Mouse (Mus musculus) heart, postnatal 25 days (tissue): Measurements from ENCODE around the gene Mei1. TPM values are rescaled to one million over a fixed set of nuclear protein-coding genes. Genes with fewer than 3 reads are reported as not detected.
A peak's percentile ranks its signal among the peaks of the same experiment; 100 is the strongest.

Source experiments
- DNase-seq: peaks from one replicate; pipeline ENCODE4 v3.0.0; 2022; ENCODE audit warnings: low spot score
- intact Hi-C: fragments of 180-260 bp; cut with DNase I; formaldehyde crosslinking; loops from one replicate; pipeline ENCODE4 v1.15.1; 2025
- total RNA-seq, 2 experiments: library from RNA; stranded (reverse); gene quantifications; 2 replicates each; pipeline ENCODE4 v1.2.3; 2021

Mei1 gene
- total RNA-seq: not detected

DNA sequence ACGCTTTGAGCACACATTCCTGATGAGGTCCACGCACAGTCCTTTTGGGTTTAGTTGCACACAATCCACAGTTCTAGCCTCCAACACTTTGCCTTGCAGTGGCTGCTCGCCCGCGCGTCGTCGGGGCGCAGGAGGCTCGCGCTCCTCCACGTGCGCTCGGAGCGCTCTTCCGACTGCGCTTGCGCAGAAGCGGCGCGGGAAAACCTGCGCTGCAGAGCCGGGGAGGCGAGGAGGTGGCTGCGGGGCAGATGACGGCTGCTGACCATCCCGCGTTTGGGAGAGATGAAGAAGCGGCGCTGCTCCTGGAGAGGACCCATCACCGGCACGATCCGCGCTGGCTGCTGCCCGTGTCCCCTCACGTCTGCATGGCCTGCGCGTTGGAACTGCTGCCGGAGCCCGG is at the start of gene Mei1:
Mei1 (plus strand) TSS at position 99 of the 400 bp plus-strand sequence.
- no peak for DNase-seq
- intact Hi-C loops: loop anchor here (5.0 kb wide), 1 partner anchor 37 kb away; no protein-coding TSS in a partner anchor

DNA sequence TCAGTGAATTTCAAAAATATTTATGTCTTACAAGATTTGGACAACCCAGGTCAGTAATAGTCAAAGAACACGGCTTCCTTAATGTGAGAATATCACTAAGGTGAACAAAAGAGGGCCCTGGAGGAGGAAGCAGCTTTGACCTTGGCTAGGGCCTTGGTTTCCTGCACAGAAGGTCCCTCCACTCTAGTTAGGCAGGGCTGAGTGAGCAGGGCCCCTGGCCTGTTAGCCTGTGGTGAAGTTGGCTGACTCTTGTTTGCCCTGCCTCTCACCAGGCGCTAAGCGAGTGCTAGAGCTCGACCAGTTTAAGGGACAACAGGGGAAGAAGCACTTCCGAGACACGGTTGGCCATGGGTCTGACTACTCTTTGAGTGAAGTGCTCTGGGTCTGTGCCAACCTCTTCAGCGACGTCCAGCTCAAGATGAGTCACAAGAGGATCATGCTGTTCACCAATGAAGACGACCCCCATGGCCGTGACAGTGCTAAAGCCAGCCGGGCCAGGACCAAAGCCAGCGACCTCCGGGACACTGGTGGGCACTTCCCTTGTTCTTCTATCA is 47.2 kb upstream of the Mei1 start:
- DNase-seq: no peak
- intact Hi-C loops: no loop called here

DNA sequence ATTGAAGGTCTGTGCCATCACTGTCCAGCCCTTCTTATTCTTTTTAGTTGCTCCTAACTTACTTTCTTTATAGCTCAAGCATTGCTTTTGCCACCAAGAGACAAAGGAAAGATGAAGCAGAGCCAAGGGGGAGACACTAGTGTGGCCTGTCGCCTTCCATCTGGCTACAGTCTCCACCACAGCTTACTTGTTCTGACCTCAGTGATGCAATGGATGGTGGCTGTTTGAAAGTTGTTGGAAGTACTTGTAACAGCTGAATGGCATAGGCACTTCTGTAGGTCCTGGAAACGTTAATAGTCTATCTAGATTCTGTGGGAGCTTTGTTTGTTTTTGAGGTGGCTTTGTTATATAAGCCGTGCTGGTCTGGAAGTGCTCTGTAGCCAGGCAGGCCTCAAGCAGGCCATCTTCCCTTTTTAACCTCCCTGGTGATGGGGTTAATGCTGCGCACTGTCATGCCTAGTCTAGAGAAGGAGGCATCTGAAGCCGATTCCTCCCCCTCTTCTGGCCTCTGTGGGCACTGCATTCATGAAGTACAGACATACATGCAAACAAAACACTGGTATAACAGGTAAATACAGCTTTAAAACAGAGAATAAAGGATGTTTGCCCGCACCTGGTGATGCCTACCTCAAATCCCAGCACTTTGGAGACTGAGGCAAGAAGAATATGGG is 45.7 kb upstream of the Mei1 start:
- no peak for DNase-seq
- intact Hi-C loops: no loop called here

DNA sequence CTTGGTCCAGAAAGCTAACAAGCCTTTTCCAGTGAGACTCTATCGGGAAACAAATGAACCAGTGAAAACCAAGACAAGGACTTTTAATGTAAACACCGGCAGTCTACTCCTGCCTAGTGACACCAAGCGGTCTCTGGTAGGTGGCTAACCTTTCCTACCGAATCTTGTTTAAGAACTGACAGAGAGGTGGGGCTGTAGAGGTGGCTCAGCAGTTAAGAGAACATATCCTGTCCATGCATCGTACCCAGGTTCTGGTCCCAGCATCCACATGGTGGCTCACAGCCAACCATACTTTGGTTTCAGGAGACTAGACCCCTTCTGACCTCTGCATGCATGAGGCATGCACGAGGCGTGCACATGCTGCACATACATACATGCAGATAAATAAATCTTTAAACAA is 42.5 kb upstream of the Mei1 start:
- DNase-seq: no peak
- intact Hi-C loops: no loop called here

DNA sequence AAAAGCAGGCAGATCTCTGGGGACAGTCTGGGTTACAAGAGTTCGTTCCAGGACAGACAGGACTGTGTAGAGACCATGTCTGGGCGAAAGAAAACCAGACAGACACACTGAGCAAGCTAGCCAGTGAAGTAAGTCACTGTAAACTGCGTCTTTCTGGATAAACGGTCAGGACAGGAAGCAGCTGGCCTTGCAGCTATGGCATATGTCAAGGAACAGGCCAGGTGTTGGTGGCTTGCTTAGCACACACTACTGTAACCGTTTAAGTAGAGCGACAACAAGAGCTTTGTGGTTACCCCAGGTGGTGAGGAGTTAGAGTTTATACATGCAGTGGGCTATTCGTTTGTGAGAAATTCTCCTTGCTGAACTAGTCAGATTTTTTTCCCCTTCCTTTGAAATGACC is 42.1 kb upstream of the Mei1 start:
- intact Hi-C loops: no loop called here
- DNase-seq: no peak

DNA sequence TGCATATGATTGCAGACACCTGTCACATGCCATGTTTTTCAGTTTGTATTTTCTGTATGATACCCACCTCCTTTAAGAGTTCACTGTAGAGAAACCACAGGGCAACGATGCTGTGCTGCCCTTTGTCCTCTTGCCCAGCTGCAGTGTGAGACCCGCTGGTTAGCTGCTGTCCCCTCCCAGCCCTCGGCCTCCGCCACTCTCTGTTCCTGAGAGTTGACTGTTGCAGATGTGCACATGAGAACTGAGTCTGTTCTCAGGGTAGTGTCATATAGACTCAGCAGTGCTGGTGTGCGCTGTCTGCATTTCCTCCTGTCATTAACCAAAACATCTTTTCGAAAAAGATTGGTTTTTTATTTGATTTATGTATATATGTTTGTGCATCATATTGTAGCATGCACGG is 37.4 kb upstream of the Mei1 start:
- no peak for DNase-seq
- intact Hi-C loops: no loop called here

DNA sequence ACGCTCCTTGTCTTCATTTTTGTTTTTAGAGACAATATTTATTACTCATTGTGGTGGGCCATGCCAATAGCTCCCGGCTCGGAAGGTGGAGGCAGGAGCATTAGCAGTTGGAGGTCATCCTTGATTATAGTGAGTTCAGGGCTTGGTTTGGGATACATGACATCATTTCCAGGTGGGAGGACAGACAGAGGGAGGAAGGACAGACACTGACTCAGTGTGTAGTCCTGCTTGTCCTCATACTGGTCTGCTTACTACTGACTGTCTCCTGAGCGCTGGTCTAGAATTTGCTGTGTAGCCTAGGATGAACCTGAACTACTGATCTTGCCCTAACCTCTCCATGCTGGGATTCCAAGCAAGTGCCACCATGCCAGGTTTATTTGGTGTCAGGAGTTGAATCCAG is 36.0 kb upstream of the Mei1 start, which contains the start of gene Desi1:
Desi1 (minus strand) TSS at position 101 of the 400 bp plus-strand sequence.
- intact Hi-C loops: no loop called here
- no peak for DNase-seq

DNA sequence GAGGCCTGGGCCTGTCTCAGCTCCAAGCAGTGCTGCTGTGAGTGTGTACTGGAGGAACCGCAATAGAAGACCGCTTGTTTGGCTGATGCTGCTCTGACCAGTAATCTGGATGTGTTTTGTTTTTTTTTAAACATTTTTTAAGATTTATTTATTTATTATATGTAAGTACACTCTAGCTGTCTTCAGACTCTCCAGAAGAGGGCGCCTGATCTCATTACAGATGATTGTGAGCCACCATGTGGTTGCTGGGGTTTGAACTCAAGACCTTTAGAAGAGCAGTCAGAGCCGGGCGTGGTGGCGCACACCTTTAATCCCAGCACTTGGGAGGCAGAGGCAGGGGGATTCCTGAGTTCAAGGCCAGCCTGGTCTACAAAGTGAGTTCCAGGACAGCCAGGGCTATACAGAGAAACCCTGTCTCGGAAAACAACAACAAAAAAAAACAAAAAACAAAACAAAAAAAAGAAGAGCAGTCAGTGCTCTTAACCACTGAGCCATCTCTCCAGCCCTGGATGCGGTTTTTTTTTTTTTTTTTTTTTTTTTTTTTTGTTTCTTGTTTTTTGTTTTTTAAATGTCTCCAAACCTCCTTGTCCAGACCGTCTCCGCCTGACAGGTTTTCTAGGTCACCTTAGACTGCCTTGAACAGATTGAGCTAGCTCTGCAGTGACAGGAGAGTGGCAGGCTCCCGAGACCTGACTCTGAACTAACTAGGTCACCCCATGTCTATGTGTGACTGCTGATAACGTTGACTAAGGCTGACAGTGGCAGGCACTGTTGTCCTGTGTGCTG is 33.7 kb upstream of the Mei1 start:
- DNase-seq: no peak
- intact Hi-C loops: no loop called here

DNA sequence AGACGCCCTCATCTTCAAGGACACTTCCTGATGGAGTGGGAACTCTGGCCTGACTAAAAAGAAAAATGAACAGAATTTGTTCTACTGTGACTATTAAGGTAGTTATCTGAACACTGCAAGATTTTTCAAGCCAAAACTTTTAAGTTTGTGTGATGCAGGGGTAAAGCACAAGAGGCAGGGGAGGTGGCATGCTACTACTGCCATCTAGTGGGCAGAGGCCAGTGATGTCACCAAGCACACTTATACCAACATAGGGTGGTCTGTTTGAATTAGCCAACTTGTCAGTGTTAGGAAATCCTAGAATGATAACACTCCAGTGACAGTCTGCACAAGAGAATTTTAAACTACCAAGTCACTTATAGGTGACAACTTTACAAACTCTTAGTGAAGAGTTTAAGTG is 29.1 kb upstream of the Mei1 start:
- intact Hi-C loops: loop anchor here (2.0 kb wide), 2 partner anchors 26 to 82 kb away; no protein-coding TSS in a partner anchor
- DNase-seq: no peak

DNA sequence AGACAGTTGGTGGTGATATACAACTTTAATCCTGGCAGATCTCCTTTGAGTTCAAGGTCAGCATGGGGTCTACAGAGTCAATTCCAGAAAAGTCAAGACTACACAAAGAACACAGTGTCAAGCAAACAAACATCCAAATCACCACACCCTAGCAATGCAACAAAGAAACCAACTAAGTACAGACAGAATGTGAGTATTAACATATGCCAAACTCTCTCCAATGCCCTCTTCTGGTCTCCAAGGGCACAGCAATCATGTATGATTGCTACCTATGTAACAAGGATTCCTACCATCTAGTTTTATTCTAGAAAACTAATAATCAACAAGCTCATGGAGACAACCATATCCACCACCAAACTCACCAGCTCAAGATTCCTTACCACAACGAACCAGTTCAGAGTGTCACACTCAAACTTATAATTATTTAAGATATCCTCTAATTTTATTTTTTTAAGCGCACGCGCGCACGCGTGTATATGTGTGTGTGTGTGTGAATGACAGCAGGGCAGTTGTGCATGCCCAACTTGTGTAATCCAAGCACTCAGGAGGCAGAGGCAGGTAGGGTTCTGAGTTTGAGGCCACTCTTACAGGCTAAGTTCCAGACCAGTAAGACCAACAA is 25.5 kb upstream of the Mei1 start:
- intact Hi-C loops: no loop called here
- no peak for DNase-seq

DNA sequence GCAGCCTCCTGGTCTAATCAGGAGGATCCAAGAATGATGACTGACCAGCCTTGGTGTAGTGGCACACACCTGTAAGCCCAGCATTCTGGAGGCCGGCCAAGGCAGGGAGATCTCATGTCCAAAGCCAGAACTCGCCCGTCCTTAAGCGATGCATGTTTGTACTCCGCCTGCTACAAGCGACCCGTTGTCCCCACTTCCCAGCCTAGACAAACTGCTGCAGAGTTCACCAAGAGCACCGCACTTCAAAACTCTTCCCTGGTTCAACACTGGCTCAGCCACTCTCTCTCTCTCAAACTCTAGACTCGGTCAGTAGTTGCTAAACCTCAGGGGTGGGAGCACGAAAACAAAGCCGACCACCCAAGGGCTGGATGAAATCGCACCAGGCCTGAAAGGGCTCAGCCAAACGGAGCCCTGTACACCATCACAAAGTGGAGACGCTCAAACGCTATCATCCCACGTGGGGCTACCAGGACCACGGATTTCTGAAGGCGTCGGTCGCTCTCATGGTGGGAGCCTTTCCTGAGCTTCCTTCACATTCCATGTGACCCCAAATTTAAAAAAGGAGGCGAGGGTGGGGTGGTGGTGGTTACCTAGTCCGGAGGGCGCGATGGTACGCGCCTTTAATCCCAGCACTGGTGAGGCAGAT is 23.4 kb upstream of the Mei1 start:
- DNase-seq: no peak
- intact Hi-C loops: no loop called here

DNA sequence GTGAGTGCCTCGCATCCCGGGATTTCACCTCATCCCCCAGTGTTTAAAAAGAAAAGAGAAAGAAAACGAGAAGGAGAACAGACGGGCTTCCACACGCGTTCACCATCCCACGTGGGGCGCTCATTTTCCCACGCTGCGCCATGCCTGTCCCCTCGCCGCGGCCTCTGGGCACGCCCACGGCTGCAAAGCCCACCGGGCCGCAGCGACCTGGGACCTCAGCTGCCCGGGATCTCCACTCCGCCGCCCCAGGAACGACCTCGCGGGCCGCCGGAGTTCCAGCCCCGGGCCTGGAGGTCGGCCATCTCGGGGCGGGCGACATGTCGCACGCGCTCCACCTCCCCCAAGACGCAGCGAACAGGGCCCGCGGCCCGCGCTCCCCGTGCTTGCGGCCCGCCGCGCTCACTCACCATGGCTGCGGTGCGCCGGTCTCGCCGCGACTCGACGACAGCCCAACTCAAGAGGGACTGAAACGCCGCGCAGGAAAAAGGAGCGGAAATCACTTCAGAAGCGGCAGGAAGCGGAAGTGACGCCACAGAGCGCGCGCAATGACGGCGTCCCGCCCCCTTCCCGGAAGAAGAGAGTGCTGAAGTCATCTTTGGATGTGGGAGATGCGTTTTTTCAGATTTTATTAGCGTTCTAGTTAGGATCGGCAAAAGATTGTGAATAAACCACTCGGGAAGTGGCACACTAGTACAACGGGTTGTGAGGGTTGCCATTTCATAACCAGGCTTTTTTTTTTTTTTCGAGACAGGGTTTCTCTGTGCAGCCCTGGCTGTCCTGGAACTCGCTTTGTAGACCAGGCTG is 22.5 kb upstream of the Mei1 start, which contains the start of gene Snu13:
Snu13 (minus strand) TSS at position 519 of the 804 bp plus-strand sequence.
- DNase-seq: peak; percentile 76
- intact Hi-C loops: no loop called here

DNA sequence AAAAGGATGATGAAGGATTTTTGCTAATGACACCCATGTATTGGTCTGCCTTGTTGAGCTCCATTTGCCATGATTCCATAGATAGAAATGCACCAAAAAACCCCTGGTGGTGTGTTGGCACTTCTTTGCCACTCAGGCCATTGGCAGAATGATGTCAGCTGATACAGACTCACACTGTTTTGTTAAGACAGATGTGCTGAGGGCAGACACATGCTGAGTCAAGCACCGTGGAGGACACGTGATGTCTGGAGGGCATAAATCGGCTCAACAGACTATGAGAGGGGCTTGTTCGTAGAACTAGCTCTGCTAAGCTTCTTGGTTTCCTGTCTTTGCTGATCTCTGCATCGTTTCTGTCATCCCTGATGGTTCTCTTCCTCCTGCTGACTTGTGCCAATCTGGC is 17.3 kb upstream of the Mei1 start:
- no peak for DNase-seq

DNA sequence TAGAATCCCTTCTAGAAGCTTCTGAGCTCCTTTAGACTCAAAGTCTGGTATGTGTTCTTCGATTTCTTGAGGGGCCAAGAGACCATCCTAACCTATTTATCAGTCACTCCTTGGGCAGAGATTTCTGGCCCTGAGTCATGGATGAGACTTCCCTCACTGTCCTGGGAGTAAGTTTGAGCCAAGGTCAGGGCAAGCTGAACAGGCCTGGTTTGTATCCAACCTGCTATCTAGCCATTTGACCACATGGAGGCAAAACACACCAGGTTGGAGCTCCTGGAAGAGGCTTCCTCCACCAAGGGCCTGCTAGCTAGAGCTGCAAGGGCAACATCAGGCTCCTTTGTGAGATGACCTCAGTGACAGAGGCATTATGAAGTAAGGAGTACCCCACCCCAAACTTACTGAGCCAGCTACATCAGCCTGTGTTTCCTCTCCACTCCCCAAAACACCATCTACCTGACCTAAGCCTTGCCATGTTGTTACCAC is 11.0 kb upstream of the Mei1 start, which contains the start of gene 4930407I10Rik:
4930407I10Rik (plus strand) TSS at position 433 of the 483 bp plus-strand sequence.
- DNase-seq: no peak
- intact Hi-C loops: no loop called here

More for the DNA sequence above, 17.3 kb upstream of the Mei1 start:
- intact Hi-C loops: loop anchor here (5.0 kb wide), 1 partner anchor 75 kb away; the partner anchor contains the start of gene Ccdc134

DNA sequence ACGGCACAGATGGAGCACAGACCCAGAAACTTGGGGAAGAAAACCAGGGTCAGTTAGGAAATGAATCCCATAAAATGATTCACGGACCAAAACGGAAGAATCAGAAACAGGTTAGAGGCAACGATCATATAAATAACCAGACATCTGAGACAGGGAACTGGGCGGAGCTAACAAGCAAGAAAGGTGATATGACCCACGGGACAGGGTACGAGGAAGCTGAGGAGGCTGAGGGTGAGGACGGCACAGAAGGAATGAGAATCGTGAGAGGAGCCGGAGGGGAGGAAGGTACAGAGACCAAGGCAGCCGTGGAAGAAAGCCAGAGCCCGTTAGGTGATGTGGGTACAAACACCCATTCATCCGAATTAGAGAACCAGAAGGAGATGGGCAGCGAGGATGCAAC is 5.9 kb upstream of the Mei1 start:
- intact Hi-C loops: no loop called here
- no peak for DNase-seq

DNA sequence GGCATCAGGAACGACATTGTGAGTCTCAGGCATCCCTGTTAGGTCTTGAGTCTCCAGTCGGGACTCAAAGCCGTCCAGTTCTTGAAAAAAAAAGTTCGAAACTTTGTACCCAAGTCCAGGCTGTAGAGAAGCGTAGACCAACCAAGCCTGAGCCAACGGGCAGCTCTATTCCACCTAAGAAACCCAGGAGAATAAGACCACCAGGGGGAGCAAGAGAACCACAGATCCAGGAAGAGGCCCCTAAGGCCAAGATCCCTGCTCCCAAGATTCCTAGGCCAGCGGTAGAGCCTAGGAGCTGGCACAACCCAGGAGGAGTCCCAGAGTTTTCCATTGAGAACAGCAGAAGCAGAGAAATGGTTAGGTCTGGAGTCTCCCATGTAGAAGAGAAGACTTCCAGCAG is 4.3 kb upstream of the Mei1 start:
- intact Hi-C loops: loop anchor here (1.0 to 5.0 kb wide), 2 partner anchors 42 to 171 kb away; no protein-coding TSS in a partner anchor

DNA sequence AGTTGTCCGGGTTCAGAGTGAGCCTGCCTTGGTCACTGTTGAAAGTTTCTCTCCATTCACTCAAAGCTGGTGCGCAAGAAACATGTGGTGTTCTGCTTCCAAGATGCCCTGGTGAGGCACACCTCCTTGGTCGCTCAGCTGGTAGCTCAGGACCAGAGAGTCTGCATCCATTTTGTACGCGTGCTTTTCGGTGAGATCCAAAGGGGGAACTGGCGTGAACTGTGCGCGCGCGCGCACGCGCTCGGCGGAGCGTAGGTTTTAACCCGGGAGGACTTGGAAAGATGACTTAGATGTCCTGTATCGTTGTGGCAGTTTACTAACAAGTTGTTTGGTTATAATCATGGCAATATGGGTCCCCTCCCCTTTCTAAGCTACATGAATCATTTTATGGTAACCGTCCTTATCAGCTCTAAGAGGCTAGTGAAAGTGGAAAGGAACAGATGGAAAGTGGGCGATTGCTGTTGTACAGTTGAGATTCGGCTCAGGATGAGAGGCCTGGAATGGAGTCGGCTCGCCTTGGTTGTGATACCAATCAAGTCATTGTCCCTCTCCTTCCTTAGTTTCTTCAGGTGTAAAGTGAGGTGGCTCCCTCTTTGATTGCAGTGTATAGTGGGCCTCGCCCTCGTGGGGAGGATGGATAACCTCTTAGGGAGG is 2.1 kb downstream of the Mei1 start:
- intact Hi-C loops: no loop called here
- no peak for DNase-seq

More for the DNA sequence above, 4.3 kb upstream of the Mei1 start:
- DNase-seq: peak; percentile 35

DNA sequence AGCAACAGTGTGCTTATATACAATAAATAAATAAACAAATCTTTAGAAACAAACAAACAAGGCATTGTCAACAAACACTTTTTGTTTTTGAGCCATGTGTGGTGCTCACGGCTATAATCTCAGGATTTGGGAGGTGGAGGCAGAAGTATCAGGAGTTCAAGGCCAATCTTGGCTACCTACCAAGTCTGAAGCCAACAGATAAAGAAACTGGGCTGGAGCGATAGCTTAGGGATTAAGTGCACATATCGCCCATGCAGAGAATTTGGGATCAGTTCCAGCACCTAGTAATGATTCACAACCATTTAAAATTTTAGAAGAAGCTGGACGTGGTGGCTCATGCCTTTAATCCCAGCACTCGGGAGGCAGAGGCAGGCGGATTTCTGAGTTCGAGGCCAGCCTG is 3.7 kb downstream of the Mei1 start:
- DNase-seq: no peak
- intact Hi-C loops: no loop called here
